Mouse (Mus musculus) lung, embryonic 15.5 days (tissue): Measurements from ENCODE around the gene Rgl3. TPM values are rescaled to one million over a fixed set of nuclear protein-coding genes. Genes with fewer than 3 reads are reported as not detected.

Source experiments
- ATAC-seq: fragments of 200-750 bp; cut with Nextera tagmentation; 2 replicates; pipeline ENCODE4 v1.8.0; 2017; ENCODE audit warnings: moderate number of reproducible peaks, borderline replicate concordance; ENCODE audit not compliant: low FRiP score, low TSS enrichment; ENCODE audit errors: extremely low read depth
- H3K27ac ChIP-seq: fragments of 300-500 bp; sonication (generic); 2 replicates; pipeline ENCODE4 v1.5.1; 2015; ENCODE audit warnings: moderate library complexity, mild to moderate bottlenecking, inconsistent platforms
- H3K27me3 ChIP-seq: fragments of 300-500 bp; sonication (generic); 2 replicates; pipeline ENCODE4 v1.6.1; 2015; ENCODE audit warnings: inconsistent platforms
- H3K36me3 ChIP-seq: fragments of 300-500 bp; sonication (generic); 2 replicates; pipeline ENCODE4 v1.6.1; 2015; ENCODE audit warnings: inconsistent platforms
- H3K4me1 ChIP-seq: fragments of 300-500 bp; sonication (generic); 2 replicates; pipeline ENCODE4 v1.6.1; 2015; ENCODE audit warnings: inconsistent platforms
- H3K4me2 ChIP-seq: fragments of 300-500 bp; sonication (generic); 2 replicates; pipeline ENCODE4 v1.6.1; 2015; ENCODE audit warnings: inconsistent platforms, mild to moderate bottlenecking, moderate library complexity
- H3K4me3 ChIP-seq: fragments of 300-500 bp; sonication (generic); 2 replicates; pipeline ENCODE4 v1.5.1; 2015; ENCODE audit warnings: mild to moderate bottlenecking, inconsistent platforms
- H3K9ac ChIP-seq: fragments of 300-500 bp; sonication (generic); 2 replicates; pipeline ENCODE4 v1.6.1; 2015; ENCODE audit warnings: inconsistent platforms
- H3K9me3 ChIP-seq: fragments of 300-500 bp; sonication (generic); 2 replicates; pipeline ENCODE4 v1.6.1; 2016; ENCODE audit warnings: inconsistent platforms
- WGBS: fragments of 180-500 bp; shearing (Covaris S2); methylation state at CpG from one replicate; pipeline ENCODE4 v1.1.7; 2015; 5-methylcytosine and 5-hydroxymethylcytosine counted together
- polyA plus RNA-seq: library from polyadenylated mRNA; unstranded; fragments of >200 nt; fragmentation: Nextera tagmentation; extraction: Ambion mirVana; gene quantifications from 2 replicates; pipeline ENCODE4 v1.2.1, GENCODE M21; 2015

The Rgl3 gene
- polyA plus RNA-seq, 1 experiment from 2014 or later: 7.2 TPM

GRCm38 (mm10) chr9:21959244-21959643 lies 30.0 kb downstream of the Rgl3 start:
- Histone ChIP-seq H3K9ac (no peak overlapping the region), H3K27me3 (peaks cover 35% of the 10 kb centered on the region), H3K9me3 (no peaks in the 10 kb centered on the region), H3K36me3 (no peaks in the 10 kb centered on the region), H3K4me1 (peaks cover 46% of the 10 kb centered on the region), H3K4me2 (no peak overlapping the region), H3K27ac (no peak overlapping the region), H3K4me3 (no peak overlapping the region)
- 76% methylated on average over 7 of the region's 7 CpGs for WGBS
- ATAC-seq: no peak

- no peaks in the 10 kb centered on the region for H3K9me3 ChIP-seq
- peaks cover 35% of the 10 kb centered on the region for H3K27me3 ChIP-seq
- peaks cover 43% of the 10 kb centered on the region for H3K4me1 ChIP-seq
- H3K36me3 ChIP-seq: no peaks in the 10 kb centered on the region
- no peak for ATAC-seq
- H3K4me2 ChIP-seq: no peak overlapping the region
- no peak overlapping the region for H3K27ac ChIP-seq
- H3K9ac ChIP-seq: no peak overlapping the region
- 76% methylated on average over 5 of the region's 5 CpGs for WGBS
- H3K4me3 ChIP-seq: no peak overlapping the region
Measured at GRCm38 (mm10) chr9:21958372-21958771, 30.9 kb downstream of the Rgl3 start.

GRCm38 (mm10) chr9:21955570-21956281 lies 33.5 kb downstream of the Rgl3 start, which contains the start of gene Swsap1:
Gene Swsap1 (plus strand): TSS chr9:21955755.
- peak within 1 kb of the TSS; percentile 95 for H3K27ac ChIP-seq
- no peaks in the 10 kb centered on the region for H3K9me3 ChIP-seq
- H3K9ac ChIP-seq: peak within 1 kb of the TSS; percentile 78
- H3K36me3 ChIP-seq: no peaks in the 10 kb centered on the region
- WGBS: 2% methylated on average over 53 of the region's 54 CpGs
- peak within 1 kb of the TSS; percentile 76 for H3K4me2 ChIP-seq
- peak within 1 kb of the TSS; percentile 73 for H3K4me3 ChIP-seq
- peak; percentile 98 for ATAC-seq
- peaks cover 9% of the 10 kb centered on the region for H3K27me3 ChIP-seq
- H3K4me1 ChIP-seq: peaks cover 17% of the 10 kb centered on the region

DNA sequence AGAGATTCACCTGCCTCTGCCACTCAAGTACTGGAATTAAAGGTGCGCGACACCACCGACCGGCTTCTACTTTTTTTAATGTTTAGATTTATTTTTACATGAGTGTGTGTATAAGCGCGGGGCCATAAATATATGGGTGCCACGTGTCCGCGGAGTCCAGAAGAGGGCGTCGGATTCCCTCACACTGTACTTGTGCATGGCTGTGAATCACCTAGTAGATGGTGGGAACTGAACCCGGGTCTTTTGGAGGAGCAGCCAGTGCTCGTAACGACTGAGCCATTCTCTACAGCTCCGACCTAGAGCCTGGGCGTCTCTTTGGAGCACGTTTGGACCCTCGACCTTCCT lies 34.0 kb downstream of the Rgl3 start:
- peak overlapping the region; percentile 95; the same call in 1 of the 2 replicates for H3K27ac ChIP-seq
- peak overlapping the region; percentile 73 for H3K4me3 ChIP-seq
- peaks cover 4% of the 10 kb centered on the region; the same call in 1 of the 2 replicates for H3K27me3 ChIP-seq
- H3K36me3 ChIP-seq: no peaks in the 10 kb centered on the region
- H3K4me2 ChIP-seq: peak overlapping the region; percentile 76
- WGBS: 1% methylated on average over 18 of the region's 18 CpGs
- peaks cover 12% of the 10 kb centered on the region for H3K4me1 ChIP-seq
- ATAC-seq: peak; percentile 62
- H3K9ac ChIP-seq: peak overlapping the region; percentile 78
- no peaks in the 10 kb centered on the region for H3K9me3 ChIP-seq

GRCm38 (mm10) chr9:21954635-21955034 lies 34.6 kb downstream of the Rgl3 start:
- ATAC-seq: no peak
- H3K36me3 ChIP-seq: no peaks in the 10 kb centered on the region
- 76% methylated on average over 3 of the region's 3 CpGs for WGBS

DNA sequence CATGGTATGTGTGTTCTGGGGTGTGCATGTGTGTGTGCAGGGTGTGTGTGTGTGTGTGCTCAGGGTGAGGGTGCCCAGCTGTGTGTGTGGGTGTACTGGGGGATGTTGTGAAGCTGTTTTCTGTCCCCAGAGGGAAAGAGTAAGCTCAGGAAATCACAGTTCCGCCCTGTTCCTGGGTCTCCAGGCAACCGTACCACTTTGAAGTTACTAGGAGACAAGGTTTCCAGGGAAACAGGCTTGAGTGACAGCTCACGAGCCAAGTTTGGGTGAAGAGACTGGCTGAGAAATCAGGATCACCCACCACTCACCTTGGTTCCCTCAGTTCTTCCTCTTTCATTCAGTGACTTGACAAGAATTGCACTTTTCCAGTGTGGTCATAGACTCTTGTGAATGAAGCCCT lies 35.6 kb downstream of the Rgl3 start:
- H3K9me3 ChIP-seq: no peaks in the 10 kb centered on the region
- no peak for ATAC-seq
- WGBS: 2% methylated on average over 3 of the region's 3 CpGs
- no peak overlapping the region for H3K27ac ChIP-seq
- H3K27me3 ChIP-seq: peaks cover 1% of the 10 kb centered on the region; the same call in 1 of the 2 replicates
- H3K4me2 ChIP-seq: no peak overlapping the region
- no peak overlapping the region for H3K9ac ChIP-seq
- H3K36me3 ChIP-seq: no peaks in the 10 kb centered on the region
- H3K4me1 ChIP-seq: peaks cover 11% of the 10 kb centered on the region; the same call in 1 of the 2 replicates
- H3K4me3 ChIP-seq: no peak overlapping the region

More at GRCm38 (mm10) chr9:21954635-21955034, 34.6 kb downstream of the Rgl3 start:
- Histone ChIP-seq H3K4me1 (peaks cover 11% of the 10 kb centered on the region), H3K27me3 (no peaks in the 10 kb centered on the region), H3K4me3 (peak overlapping the region; percentile 73; the same call in 1 of the 2 replicates), H3K27ac (no peak overlapping the region), H3K9me3 (no peaks in the 10 kb centered on the region), H3K9ac (no peak overlapping the region), H3K4me2 (peak overlapping the region; percentile 76)

GRCm38 (mm10) chr9:21951977-21952376 lies 37.3 kb downstream of the Rgl3 start:
- Histone ChIP-seq H3K27ac (no peak overlapping the region), H3K9me3 (no peaks in the 10 kb centered on the region), H3K4me2 (no peak overlapping the region), H3K4me1 (peaks cover 14% of the 10 kb centered on the region; the same call in 1 of the 2 replicates), H3K27me3 (peaks cover 13% of the 10 kb centered on the region; the same call in 1 of the 2 replicates), H3K9ac (no peak overlapping the region), H3K4me3 (no peak overlapping the region), H3K36me3 (no peaks in the 10 kb centered on the region)
- WGBS: 79% methylated on average over 3 of the region's 3 CpGs
- ATAC-seq: no peak

- WGBS: 16% methylated on average over 11 of the region's 11 CpGs
- Histone ChIP-seq H3K4me2 (no peak overlapping the region), H3K4me1 (0 out of 2 replicates have a peak, but pooled peaks cover 7% of the 10 kb centered on the region), H3K27ac (no peak overlapping the region), H3K36me3 (no peaks in the 10 kb centered on the region), H3K27me3 (peaks cover 13% of the 10 kb centered on the region; the same call in 1 of the 2 replicates), H3K4me3 (no peak overlapping the region), H3K9ac (no peak overlapping the region), H3K9me3 (no peaks in the 10 kb centered on the region)
- no peak for ATAC-seq
Measured at GRCm38 (mm10) chr9:21950322-21950721, 38.9 kb downstream of the Rgl3 start.

- Histone ChIP-seq H3K9me3 (no peaks in the 10 kb centered on the region), H3K27me3 (peaks cover 15% of the 10 kb centered on the region; the same call in 1 of the 2 replicates)
Measured at GRCm38 (mm10) chr9:21948790-21949189, 40.5 kb downstream of the Rgl3 start.

GRCm38 (mm10) chr9:21948146-21948545 lies 41.1 kb downstream of the Rgl3 start:
- H3K9me3 ChIP-seq: no peaks in the 10 kb centered on the region
- H3K9ac ChIP-seq: no peak overlapping the region
- H3K27ac ChIP-seq: no peak overlapping the region
- H3K4me1 ChIP-seq: 0 out of 2 replicates have a peak, but pooled peaks cover 7% of the 10 kb centered on the region
- no peaks in the 10 kb centered on the region for H3K36me3 ChIP-seq
- peaks cover 15% of the 10 kb centered on the region; the same call in 1 of the 2 replicates for H3K27me3 ChIP-seq
- ATAC-seq: no peak
- H3K4me2 ChIP-seq: no peak overlapping the region
- H3K4me3 ChIP-seq: no peak overlapping the region
- 38% methylated on average over 8 of the region's 8 CpGs for WGBS

More at GRCm38 (mm10) chr9:21948790-21949189, 40.5 kb downstream of the Rgl3 start:
- H3K27ac ChIP-seq: no peak overlapping the region
- no peaks in the 10 kb centered on the region for H3K36me3 ChIP-seq
- H3K9ac ChIP-seq: no peak overlapping the region
- H3K4me1 ChIP-seq: 0 out of 2 replicates have a peak, but pooled peaks cover 7% of the 10 kb centered on the region
- no peak for ATAC-seq
- no peak overlapping the region for H3K4me3 ChIP-seq
- 62% methylated on average over 6 of the region's 6 CpGs for WGBS
- H3K4me2 ChIP-seq: no peak overlapping the region

DNA sequence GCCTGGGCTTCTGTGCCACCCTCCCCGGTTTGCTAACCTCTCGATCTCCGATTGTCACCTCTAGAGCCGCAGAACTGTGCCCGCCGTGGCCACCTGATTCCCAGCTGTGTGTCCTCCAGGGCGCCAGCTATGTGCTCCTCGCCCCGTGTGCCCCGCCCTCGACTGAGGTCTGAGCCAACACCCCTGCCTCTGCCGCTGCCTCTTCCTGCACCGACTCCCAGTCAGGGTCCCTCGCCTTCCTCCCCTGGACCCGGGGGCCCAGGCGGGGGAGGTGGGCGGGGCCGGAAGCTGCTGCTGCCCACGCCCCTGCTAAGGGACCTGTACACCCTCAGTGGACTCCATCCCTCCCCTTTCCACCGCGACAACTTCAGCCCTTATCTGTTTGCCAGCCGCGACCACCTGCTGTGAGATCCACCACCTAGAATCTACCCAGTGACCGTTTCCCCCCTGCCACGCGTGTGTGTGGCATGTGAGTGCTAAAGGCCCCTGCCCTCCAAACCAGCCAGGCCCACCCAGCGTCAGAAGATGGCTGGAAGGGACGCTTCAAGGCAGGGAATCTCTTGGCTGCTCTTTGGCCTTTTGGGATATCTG lies 41.6 kb downstream of the Rgl3 start:
- WGBS: 9% methylated on average over 28 of the region's 28 CpGs
- no peak overlapping the region for H3K27ac ChIP-seq
- no peak overlapping the region; the same call in 1 of the 2 replicates for H3K4me2 ChIP-seq
- no peaks in the 10 kb centered on the region for H3K36me3 ChIP-seq
- H3K9ac ChIP-seq: no peak overlapping the region
- peaks cover 15% of the 10 kb centered on the region; the same call in 1 of the 2 replicates for H3K27me3 ChIP-seq
- H3K9me3 ChIP-seq: no peaks in the 10 kb centered on the region
- no peak for ATAC-seq
- no peak overlapping the region for H3K4me3 ChIP-seq
- H3K4me1 ChIP-seq: 0 out of 2 replicates have a peak, but pooled peaks cover 7% of the 10 kb centered on the region

GRCm38 (mm10) chr9:21944267-21944666 lies 45.0 kb downstream of the Rgl3 start:
- no peak for ATAC-seq

More at GRCm38 (mm10) chr9:21944267-21944666, 45.0 kb downstream of the Rgl3 start:
- H3K9me3 ChIP-seq: no peaks in the 10 kb centered on the region
- 0 out of 2 replicates have a peak, but pooled peaks cover 7% of the 10 kb centered on the region for H3K4me1 ChIP-seq
- no peak overlapping the region for H3K27ac ChIP-seq
- H3K36me3 ChIP-seq: no peaks in the 10 kb centered on the region
- H3K4me3 ChIP-seq: no peak overlapping the region
- peaks cover 15% of the 10 kb centered on the region; the same call in 1 of the 2 replicates for H3K27me3 ChIP-seq
- 0 out of 2 replicates have a peak overlapping the region, but pooled peaks have one; percentile 8 for H3K4me2 ChIP-seq
- 12% methylated on average over 23 of the region's 23 CpGs for WGBS
- H3K9ac ChIP-seq: no peak overlapping the region
